ENCODE assay signal across 8 mouse cellular contexts in the genomic region with DNA sequence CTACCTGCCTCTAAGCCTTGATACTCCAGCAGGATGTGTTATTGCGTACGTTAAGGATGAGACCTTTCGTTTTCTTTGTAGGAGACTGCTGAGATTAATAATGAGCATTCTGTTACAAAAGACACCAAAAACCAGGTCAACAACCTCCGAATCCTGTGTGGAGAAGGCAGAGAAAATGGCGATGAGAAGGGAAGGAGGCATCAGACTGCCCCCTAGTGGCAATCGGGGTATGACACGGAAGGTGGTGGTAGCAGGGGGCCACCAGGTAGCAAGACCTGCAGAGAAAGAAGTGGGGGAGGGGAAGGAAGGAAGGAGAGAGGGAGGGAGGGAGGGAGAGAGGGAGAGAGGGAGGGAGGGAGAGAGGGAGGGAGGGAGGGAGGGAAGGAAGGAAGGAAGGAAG. TPM values are rescaled to one million over a fixed set of nuclear protein-coding genes. Genes with fewer than 3 reads are reported as not detected.
DNase-seq lines count a peak whose midpoint lies in the region; ATAC-seq and TF ChIP-seq lines count a peak whose summit lies in the region.

No protein-coding gene starts in this region.

- H3K79me2 ChIP-seq in heart, adult 2 months (replicated peaks; ENCODE audit: control insufficient read depth, insufficient read depth, low read length), result no peaks in the 10 kb centered on the region

- TF ChIP-seq POLR2A in heart, adult 2 months (IDR thresholded peaks at IDR 0.05; ENCODE audit: insufficient read depth, low read depth, low read length), result no peak

- WGBS in heart, adult 2 months, result 52% methylated on average over 7 of the region's 7 CpGs
- WGBS in forebrain, embryonic 12.5 days, result 30% methylated on average over 7 of the region's 7 CpGs

- no peak; the same call in 1 of the 2 replicates for ATAC-seq in forebrain, embryonic 12.5 days (ENCODE audit: low FRiP score)

- TF ChIP-seq EP300 in heart, adult 2 months (IDR thresholded peaks at IDR 0.05; ENCODE audit: insufficient read depth, low read depth, low read length), result no peak

- peaks cover 2% of the 10 kb centered on the region; the same call in 1 of the 2 replicates for H3K4me1 ChIP-seq in heart, adult 2 months (ENCODE audit: control insufficient read depth, insufficient read depth, low read length)
- H3K4me1 ChIP-seq in forebrain, embryonic 12.5 days, result no peaks in the 10 kb centered on the region

- no peak overlapping the region for H3K27ac ChIP-seq in heart, adult 2 months
- H3K27ac ChIP-seq in forebrain, embryonic 12.5 days, result peak overlapping the region; percentile 44

- peak in 1 of 2 experiments; percentile 68 for DNase-seq in heart, adult 2 months
- no peak for DNase-seq in heart, postnatal 25 days (ENCODE audit: low spot score)
- peak; percentile 72 for DNase-seq in CD4-positive, CD25-positive, alpha-beta regulatory T cell, adult 2 months (ENCODE audit: low read depth, low spot score)
- peak; percentile 29 for DNase-seq in c-Kit-negative CD71-positive TER-119-positive erythroid progenitor cells, embryonic 14.5 days (ENCODE audit: low read depth, low spot score)
- DNase-seq in kidney, postnatal 4 days, result peak; percentile 75 to 79
- DNase-seq in lung, postnatal 14 days, result peak; percentile 71
- peak; percentile 37 to 74 for DNase-seq in spleen, postnatal 10 days (ENCODE audit: low spot score in 2 of 2)

- intact Hi-C loops in heart, adult 2 months (cut with DNase I), result no loop called here
- intact Hi-C loops in heart, postnatal 25 days (cut with DNase I), result loop anchor here (2.0 to 5.0 kb wide), 2 partner anchors 59 to 224 kb away; no protein-coding TSS in a partner anchor

- no peak overlapping the region for H3K9ac ChIP-seq in heart, adult 2 months (ENCODE audit: low read depth, low read length)
- no peak overlapping the region for H3K9ac ChIP-seq in forebrain, embryonic 12.5 days

- peaks cover 6% of the 10 kb centered on the region; the same call in 1 of the 2 replicates for H3K9me3 ChIP-seq in forebrain, embryonic 12.5 days

- TF ChIP-seq CTCF in heart, adult 2 months (IDR thresholded peaks at IDR 0.05), result peak; percentile 69

- no peak overlapping the region for H3K4me3 ChIP-seq in heart, adult 2 months
- no peak overlapping the region for H3K4me3 ChIP-seq in forebrain, embryonic 12.5 days (replicated peaks)

- no peaks in the 10 kb centered on the region for H3K27me3 ChIP-seq in heart, adult 2 months (ENCODE audit: control insufficient read depth, insufficient read depth, low read length)
- no peaks in the 10 kb centered on the region for H3K27me3 ChIP-seq in forebrain, embryonic 12.5 days

- no peaks in the 10 kb centered on the region for H3K36me3 ChIP-seq in heart, adult 2 months (ENCODE audit: control insufficient read depth, insufficient read depth, low read length)
- no peaks in the 10 kb centered on the region for H3K36me3 ChIP-seq in forebrain, embryonic 12.5 days (replicated peaks)

- no peak overlapping the region for H3K4me2 ChIP-seq in forebrain, embryonic 12.5 days

RNA-seq across cellular contexts. Expression of a gene that starts 41.3 kb away (rescaled TPM):
- total RNA-seq in heart, adult 2 months (2021), result 10 to 100 TPM; 57.1 to 63.6 TPM
- polyA plus RNA-seq in heart, adult 2 months (2012; rRNA removed), result 28.3 and 55.7 TPM in 2 replicates
- 10 to 100 TPM; 57.5 to 59.3 TPM for total RNA-seq in heart, postnatal 25 days (2021)
- polyA plus RNA-seq in forebrain, embryonic 12.5 days (2016; fragmentation: Nextera tagmentation; extraction: Ambion mirVana), result 86.8 and 92.2 TPM in 2 replicates
